Mouse (Mus musculus) telencephalon, adult 2 months (tissue): ENCODE measurements around the gene Rnf38.

Experiments used
- DNase-seq: peaks from one replicate; pipeline ENCODE4 v3.0.0-alpha.2; 2011; ENCODE audit warnings: low read depth, low spot score

Gene Rnf38

DNA sequence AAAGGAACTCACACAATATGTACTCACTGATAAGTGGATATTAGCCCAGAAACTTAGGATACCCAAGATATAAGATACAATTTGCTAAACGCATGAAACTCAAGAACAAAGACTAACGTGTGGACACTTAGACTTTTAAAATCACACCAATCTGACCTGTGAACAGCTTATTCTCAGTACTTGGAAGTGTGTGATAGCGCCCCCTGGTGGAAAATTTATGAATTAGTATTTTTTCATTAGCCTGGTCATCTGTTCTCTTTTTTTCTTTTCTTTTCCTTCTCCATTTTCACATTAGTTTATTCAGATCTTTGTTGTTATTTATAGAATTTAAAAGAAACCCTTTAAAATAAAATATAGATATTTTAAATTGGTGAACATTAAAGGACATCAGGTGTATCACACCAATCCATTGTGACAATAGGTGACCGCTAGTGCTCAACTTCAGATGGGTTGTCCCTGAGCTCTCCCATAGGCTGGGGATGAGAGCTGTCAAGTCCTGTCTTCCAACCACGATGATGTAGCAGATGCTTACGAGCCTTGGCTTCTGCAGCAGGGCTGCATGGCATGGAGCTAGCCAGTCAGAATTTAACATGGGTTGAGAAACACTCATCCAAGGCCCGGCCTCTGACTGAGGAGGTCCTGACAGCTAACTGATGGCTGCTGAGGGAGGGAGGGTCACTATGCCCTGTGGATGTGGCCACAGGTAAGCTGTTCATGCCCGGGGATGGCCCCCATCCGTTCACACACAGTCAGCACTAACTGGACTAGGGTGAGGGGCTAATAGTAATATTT is 114.0 kb downstream of the Rnf38 start:
- peak; percentile 21 for DNase-seq

DNA sequence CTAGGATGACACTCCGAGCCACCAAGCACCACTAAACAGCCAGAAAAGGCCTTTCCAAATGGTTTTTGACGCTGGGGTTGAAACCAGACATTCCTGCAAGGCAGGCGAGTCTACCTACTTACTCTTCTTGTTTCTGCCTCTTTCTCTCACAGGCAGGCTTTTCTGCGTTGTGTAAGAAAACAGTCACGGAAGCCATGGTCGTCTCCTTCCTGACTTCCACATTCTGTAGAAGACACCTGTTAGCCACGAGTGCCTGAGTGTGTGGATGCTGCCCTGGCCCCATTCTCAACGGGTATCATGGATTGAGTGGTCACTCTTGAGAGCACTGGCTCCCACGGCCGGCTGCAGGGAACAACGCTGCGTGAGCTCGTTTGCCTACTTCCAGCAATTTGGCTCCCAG is 118.5 kb downstream of the Rnf38 start:
- no peak for DNase-seq

DNA sequence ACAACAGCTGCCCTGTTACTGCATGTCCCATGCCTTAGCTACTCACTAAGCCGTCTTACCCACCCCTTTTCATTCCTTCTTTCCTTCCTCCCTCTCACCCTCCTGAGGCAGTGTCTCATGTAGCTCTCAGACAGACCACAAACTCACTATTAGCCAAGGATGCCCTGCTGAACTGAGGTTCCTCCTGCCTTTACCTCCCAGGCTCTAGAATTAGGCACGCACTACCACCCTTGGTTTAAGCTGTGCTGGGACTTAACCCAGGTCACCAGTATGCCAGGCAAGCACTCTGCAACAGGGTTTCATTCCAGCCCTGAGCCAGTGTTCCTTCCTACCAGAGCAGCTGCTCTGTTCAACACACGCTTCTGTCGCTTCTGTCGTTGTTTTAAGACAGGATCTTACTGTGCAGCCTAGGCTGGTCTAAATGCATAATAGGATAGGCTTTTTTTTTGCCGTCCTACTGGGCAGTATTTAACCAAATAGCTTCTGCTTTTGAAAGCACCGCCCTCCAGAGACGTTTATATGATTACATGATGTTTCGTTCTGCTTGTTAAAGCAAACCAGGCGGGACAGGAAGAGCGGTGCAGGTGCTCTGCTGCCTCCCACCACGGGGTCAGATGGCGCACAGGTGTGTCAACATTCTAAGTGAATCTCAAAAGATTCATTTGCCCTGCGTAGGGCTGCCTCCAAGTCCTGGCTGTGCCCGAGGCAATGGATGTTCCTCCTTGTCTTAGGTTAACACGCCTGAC is 120.0 kb downstream of the Rnf38 start:
- DNase-seq: peak; percentile 18

DNA sequence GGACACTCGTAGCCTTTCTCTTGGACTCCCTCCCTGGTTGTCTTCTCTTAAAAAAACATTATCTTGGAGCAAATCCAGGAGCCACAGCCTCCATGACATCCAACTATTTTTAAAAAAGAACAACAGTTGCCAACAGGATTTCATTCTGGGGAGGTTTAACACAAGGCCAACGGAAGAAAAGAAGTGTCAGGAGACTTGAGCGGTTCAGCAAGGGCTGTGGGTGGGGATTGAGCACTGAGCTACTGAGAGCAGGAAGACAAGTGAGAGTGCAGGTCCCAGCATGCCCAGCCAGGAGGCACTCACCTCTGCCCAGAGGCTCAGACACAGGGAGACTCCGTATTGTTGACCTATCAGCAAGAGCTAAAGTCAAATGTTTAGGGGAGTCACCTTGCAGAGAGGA is 120.8 kb downstream of the Rnf38 start:
- DNase-seq: no peak

DNA sequence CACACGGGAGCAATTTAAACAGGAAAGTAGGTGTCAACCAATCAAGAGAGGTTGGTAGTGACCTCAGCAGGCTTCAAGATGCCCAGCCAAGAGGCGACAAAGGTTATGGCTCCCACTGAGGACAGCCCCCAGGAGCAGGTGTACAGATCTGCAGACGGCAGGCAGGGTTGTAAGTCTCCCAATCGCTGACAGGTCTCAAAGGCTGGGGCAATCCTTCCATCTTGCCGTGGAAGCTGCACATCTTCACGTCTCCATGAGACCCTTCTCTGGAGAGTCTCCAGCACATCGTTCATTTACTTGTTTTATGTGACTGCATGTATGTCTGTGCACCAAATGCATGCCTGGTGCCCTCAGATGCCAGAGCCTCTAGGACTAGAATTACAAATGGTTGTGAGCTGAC is 122.8 kb downstream of the Rnf38 start:
- no peak for DNase-seq

DNA sequence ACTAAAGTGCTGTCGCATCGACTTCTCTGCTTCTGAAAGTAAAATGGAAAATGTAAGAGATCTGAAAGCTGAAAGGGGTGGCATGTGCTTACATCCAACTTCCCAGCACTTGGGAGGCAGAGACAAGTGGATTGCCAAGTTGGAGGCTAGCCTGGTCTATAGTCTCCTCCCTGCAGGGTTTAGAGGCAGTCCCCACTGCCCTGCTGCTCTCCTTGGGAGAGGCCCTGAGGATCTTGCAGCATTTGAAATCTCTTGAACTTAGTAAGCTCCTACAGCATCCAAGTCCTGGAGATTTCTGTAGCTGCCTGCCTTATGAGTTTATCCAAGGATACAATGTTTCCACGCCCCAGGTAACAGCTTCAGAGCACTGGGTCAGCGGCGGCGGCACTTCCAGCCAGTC is 125.3 kb downstream of the Rnf38 start:
- DNase-seq: no peak

DNA sequence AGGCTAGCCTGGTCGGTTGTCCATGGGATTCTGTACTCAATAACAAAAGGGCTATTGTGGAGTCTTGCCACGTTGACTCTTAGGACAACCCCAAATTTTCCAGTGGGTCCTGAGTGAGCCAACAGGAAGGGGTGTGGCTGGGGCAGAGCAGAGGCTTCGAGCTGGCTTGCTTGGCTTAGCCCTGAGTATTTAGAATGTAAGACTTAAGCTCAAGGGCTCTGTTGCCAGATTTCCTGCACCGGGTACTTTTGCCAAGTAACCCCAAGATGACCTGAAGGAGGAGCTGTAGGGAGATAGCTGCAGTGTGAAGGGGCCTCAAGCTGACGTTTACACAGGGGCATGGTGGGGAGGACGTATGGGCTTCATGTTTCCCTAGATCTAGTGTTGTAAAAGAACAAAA is 126.2 kb downstream of the Rnf38 start:
- no peak for DNase-seq

DNA sequence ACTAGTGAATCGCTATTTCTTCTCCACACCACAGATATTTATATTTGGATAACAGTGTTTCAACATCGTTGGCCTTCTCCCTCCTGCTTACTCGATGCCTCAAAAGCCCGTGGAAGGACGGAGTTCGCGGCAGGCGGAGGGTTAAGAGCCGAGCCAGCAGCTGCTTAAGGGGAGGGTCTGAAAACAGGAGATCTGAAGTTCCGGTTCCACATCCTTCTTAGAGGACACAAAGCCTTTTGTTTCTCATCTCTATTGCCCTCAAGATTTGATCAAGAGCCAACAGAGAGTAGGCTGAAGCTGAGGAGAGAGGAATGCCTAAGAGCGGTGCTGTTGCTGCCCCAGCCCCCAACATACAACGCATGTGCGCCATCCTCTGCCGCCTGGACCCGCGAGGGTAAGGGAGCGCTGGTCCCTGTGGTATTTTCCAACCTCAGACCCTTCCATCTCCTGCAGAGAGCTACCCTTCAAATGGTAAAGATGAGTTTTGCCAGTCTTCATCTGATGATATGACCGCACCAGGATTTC is 127.2 kb downstream of the Rnf38 start:
- DNase-seq: no peak

DNA sequence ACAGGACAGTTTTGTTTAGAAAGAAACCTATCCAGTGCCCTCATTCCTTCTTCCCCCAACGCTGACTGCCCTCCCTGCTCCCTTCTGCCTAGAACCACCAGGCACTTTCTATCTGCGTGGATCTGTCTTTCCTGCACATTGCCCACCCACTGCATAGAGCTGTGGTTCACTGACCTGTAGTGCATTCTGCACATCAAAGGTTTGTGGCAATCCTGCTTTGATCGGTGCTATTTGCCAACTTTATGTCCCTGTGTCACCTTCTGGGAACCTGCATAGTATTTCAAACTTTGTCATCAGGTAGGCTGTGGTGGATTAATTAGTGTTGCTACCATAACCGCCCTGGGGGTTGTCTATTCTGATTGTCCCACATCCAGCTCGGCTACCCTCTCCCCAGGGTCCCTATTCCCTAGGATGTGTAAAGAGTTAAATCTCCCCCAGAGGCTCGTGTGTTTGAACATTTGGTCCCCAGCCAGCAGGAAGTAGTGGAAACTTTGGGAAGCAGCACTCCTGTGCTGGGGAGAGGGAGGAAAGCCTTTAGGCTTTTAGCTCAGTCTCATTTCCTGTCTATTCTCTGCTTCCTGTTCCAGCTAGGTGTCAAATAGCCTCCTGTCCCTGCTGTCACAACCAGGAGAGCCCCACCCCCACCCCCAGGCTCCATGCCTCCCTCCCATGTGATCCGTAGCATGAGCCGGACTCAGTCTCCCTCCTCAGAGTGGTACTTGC is 129.2 kb downstream of the Rnf38 start:
- no peak for DNase-seq

DNA sequence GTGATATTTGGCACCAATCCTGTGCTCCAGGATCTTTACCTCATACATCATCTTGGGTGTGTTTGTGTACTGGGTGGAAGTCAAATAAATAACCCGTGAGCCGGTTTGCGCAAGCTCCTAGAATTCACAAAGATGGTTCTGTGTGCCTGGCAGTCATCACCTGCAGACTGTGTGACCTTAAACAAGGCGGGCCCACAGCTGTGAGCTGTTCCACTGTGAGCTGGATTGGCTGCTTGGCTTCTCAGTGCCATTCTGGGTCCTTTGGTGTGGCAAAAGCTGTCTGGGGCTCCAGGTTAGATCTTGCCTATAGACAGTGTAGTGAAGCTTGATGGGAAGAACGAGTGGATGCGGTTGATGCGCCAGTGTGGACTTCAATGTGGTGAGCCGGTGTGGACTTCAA is 130.0 kb downstream of the Rnf38 start:
- no peak for DNase-seq

DNA sequence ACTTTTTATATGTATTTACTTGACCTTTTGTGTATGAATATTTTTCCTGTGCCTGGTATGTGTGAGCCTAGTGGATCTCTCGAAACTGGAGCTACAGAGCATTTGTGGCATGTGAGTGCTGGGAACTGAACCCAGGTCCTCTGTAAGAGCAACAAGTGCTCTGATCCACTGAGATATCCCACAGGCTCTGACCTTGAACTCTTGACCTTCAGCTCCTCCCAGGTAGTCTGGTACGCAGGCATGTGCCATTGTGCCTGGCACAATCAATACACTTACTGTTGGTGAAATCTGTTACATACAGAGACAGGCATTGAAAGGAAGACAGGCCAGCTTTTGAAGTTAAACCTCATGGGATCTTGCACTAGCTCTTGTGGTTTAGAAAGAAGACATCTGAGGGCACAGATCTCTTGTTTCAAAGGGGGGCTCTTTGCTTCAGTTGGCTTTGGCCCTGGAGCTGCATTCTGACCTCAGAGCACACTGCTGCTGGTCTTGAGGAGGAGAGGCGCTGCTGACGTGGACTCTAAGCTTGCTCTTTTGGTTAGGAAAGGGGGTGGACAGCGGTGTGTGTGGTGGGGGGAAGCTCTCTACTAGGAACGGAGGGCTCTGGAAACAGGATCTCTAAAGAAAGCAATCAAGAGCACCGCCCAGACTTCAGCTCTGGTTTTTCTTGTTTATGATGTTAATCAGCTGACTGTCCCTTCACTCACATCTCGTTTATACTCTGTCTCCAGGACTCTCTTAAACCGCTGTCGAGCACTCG is 135.8 kb downstream of the Rnf38 start:
- DNase-seq: no peak

DNA sequence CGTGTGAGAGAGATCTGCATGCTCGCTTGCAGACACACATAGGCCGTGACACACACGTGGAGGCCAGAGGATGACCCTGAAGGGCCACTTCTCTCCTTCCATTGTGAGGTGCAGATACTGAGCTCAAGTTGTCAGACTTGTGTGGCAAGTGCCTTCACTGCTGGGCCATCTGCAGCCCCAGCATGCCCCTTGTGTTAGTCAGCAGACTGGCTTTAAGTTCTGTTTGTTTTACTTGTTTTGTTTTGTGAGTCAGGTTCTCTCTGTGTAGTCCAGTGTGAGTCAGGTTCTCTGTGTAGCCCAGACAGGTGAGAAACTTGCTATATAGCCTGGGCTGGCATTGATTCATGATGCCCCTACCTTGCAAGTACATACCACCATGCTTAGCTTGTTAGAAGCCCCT is 139.1 kb downstream of the Rnf38 start:
- DNase-seq: no peak

DNA sequence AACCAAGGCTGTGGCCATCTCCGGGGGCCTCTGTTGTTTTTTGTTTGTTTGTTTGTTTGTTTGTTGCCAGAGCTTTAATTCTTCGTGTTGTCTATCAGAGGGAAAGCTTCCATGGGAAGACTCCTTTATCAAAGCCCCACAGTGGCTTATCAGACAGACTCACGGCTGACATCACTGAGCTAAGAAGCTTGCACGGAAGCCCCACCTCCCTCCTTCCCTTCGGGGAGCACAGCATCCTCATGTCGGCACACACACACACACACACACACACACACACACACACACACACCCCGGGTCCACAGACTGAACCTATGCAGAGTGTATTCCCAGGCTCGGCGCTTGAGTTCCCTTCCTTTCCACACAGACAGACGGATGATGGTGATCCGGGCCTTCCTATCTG is 141.2 kb downstream of the Rnf38 start:
- no peak for DNase-seq

DNA sequence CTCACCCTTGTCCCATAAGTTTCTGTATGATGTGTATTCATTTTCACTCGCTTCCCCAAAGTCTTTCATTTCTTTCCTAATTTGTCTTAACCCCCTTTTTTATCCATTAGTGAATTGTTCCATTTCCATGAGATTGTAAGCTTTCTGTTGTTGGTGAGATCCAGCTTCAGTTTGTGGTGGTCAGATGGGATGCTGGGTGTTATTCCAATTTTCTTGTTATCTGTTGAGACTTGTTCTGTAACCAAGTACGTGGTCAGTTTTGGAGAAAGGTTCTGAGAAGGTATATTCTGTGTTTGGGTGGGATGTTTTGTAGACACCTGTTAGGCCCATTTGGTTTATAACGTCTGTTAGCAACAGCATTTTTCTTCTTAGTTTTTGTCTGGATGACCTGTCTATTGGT is 148.0 kb downstream of the Rnf38 start:
- no peak for DNase-seq

DNA sequence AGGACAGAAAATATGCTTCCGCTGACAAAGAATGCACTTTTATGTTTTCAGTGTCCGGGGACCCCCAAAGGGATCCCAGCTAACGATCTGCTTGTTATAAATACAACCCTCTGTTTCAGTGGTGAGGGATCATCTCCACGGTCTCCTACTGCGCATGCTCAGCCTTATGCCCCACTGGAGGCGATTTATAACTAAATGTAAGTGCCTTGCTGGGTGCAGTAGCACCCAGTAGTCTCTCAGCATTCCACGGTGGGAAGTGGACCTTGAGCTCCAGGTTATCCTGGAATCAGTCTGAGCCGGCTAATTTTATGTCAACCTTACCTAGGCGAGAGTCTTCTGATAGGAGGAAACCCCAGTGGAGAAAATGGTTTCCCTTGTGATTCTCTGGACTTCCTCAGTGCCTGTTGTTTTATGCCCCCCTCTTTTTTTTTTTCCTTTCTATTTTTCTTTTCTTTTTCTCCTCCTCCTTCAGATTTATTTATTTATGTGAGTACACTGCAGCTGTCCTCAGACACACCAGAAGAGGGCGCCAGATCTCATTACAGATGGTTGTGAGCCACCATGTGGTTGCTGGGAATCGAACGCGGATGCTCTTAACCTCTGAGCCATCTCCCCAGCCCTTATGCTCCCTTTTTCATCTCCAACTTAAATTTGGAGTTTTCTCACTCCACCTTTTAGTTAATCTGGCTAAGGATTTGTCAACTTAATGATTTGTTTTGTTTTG is 148.8 kb downstream of the Rnf38 start:
- no peak for DNase-seq

DNA sequence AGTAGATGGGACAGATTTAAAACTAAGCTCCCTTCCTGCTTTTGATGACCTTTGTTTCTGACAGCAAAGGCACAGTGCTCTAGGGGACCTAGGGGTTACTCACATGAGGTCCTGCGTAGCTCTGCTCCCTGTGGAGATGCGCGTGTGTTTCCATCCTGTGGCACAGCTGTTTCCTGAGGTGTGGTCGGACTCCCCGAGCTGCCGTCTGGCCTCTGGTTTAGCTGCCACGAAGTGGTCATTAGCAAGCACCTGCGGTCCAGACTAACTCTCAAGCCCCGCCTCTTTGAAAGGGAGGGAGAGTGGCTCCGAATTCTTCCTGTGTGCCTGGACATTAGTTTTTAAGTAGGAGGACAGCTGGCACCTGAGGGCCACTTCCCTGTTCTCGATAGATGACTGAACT is 149.6 kb downstream of the Rnf38 start, which contains the start of gene Gne:
Gne (minus strand) TSS at position 233 of the 400 bp plus-strand sequence.
- no peak for DNase-seq

DNA sequence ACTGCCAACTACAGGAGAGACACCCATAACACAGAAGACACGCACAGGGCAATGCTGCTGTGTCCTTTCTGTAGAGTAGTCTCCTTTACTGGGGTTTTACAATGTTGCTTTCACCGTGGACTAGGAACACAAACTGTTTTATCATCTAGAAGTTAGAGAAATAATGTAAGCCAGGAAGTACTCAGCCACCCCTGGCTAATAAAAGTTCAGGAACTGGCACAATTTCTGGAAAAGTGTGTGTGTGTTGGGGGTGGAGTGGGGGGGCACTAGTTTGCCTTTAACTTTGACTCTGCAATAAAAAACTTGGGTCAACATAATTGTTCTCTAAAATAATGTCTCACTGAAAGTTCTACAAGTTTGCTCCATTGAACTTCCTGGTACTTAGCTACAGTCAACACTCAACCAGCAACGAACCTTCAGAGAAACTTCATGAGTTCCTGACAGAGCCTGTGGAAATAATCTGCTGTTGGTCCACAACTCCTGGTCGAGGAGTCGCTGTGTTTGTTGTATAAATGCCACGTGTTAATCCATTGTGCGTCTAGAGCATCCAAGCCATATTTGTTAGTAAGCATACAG is 155.1 kb downstream of the Rnf38 start:
- no peak for DNase-seq
